Mouse (Mus musculus) kidney, adult 11 months (tissue): ENCODE data around the gene Gcm2.
A peak's percentile ranks its signal among the peaks of the same experiment; 100 is the strongest.

ENCODE experiments used
- DNase-seq: peaks from one replicate; pipeline ENCODE4 v3.0.0; 2022

Gene Gcm2

DNA sequence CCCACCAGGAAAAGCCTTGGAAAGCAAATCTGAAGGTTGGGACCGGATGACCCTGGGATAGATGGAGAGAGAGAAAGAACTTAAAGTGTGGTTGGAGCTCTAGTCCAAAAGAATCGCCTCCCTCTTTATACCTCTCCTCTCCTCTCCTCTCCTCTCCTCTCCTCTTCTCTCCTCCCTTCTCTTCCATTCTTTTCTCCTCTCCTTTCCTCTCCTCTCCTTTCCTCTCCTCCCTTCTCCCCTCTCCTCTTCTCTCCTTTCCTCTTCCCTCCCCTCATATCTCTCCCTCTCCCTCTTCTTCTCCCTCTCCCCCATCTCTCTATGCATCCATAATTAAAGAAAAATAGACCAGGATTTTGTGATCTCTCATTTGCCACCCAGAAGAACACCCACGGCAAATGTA is at the start of gene Gcm2:
TSS of gene Gcm2 (minus strand) at position 101 of the 400 bp plus-strand sequence.
- no peak for DNase-seq

DNA sequence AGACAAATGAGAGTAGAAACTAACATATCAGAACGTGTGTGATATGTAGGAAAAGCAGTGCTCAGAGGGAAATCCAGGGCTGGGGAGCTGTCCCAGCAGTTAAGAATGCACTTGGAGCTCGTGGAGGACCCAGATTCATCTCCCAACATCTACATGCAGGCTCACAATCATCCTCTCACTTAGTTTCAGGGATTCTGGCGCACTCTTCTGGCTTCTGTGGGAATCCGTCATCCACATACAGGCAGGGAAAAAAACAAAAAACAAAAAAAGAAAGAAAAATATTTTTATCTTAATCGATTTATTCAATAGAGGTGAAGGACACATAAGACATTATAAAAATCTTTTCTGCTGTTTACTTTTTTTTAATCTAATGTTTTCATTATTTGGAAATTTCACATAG is 47.6 kb upstream of the Gcm2 start:
- DNase-seq = no peak

DNA sequence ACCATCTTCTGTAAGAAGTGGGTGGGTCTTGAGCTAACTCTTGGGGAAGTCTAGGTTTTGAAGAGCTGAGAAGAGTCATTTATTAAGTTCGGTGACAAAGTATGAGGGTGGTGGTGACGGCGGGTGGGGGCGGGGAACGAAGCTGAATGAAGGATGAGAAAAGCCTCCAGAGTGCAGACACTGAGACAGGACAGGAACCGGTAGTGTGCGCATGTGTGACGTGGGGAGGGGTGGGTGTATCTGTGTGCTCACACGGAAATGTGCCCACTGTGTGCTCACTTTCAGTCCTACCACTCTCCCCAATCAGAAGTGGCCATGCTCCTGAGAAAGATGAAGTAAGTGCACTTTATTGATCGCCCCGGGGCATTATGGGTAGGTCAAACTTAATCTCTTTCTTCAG is 42.3 kb upstream of the Gcm2 start:
- DNase-seq = no peak

DNA sequence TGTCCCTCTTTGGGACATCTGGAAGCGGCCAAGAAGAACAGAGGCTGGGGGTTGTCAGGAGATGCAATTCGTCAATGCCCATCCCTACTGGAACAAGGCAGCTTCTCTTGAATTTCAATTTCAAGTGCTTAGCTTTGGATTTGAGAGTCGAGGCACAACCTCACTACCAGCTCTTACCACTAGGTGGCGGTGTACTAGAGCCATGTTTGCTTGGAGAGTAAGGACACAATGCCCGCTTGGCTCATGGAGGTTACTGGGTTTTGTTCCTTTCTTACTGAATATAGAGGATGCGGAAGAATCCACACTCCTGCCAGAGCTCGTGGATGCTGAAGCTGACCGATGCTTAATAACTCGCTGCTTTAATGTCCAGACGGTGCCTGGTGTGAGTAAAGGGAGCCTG is 35.4 kb upstream of the Gcm2 start:
- peak; percentile 42 for DNase-seq

DNA sequence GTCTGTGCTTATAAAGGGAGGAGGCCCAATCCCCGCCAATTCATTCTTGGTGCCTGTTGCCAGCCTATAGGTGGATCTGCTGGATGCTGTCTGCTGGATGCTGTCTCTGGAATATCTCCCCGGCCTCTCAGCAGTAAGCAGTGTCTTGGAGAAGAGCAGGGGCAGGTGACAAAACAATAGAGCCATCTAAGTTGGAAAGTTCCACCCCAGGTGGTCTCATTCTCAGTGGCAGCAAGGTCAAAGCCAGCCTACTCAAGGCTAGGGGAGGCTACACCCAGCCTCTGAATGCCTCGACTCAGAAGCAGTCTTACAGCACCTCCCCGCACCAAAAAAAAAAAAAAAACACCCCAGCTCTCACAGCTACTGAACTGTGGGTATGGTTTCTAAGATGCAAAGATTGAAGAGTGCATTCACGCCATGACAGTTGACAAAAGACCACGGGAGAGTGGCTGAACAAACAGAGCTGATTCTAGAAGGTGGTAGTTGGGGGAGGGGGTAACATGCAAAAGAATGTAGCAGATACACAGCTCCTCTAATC is 34.7 kb upstream of the Gcm2 start:
- no peak for DNase-seq

DNA sequence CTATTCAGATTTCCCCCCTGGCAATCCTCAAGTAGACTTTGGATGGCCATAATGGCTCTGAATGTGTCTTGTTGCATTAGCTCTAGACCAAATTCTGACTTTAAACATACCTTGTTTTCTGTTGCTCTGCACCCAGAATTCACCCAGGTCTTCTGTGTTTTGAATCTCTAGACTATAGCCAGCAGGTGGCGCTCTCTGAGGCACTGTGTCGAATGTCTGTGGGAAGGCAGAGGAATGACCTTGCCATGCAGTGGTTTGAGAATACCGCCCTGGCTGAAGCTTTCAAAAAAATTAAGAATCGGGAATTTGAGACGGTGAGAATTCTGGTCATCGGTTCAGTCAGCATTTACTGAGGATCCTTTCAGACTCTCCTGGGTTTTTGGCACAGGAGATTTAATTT is 24.1 kb upstream of the Gcm2 start:
- DNase-seq = peak; percentile 12

DNA sequence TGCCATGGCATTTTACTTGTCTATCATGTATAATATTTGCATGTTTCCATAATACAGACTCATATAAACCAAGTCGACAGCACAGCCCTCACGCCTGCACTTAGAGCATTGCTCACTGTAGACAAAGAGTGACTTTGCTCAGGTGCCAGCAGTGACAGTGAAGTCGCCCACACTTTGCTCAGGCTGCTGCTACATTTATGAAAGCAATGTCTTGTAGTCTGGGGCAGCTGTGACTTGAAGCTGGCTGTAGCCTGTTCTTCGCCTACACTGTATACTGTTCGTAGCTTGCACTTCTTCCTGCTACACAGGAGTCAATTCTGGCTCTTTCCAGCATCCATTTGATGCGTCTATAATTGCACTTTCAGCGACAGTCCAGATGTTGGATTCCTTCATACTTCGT is 18.2 kb upstream of the Gcm2 start:
- DNase-seq = no peak

DNA sequence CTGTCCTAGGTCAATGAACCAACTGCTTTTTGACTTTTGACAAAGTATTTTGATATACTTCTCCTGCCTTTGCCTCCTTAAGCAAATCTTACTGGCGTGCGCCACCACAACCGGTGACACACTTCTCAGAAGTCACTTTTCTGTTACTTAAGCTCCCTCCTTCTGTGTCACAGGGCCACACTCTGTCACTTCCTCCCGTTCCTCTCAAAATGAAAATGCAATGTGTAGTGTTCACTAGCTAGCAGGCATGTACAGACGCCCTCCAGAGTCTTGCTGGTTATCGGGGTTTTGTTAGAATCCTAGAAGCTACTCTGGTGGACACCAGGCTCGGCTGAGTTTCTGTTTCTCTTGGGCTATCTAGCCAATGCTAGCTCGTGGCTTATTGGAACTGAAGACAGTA is 17.5 kb upstream of the Gcm2 start:
- DNase-seq = no peak

DNA sequence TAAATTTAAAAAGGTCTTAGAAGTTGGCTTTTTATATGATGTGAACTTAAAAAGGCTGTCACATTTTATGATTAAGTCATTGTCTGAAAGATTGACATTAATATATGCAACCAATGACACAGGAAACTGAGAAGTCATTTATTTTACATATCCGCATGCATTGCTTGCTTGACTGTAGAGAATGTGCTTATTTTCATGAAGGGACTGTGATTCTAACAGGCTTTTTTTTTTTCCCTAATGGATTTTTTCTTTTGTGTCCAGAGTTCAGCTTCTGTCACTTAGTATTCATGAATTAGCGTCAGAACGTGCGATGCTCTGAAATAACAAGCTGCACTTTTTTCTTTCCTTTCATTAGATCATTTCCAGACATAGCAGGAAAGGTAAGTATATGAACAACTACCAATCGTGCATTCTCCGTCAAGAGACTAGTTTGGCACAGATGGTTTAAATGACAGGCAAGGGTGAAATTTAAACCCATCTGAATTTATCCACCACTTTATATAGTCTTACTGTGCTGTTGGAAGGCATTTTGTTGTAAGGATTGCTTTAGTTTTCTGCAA is 12.9 kb upstream of the Gcm2 start:
- no peak for DNase-seq

DNA sequence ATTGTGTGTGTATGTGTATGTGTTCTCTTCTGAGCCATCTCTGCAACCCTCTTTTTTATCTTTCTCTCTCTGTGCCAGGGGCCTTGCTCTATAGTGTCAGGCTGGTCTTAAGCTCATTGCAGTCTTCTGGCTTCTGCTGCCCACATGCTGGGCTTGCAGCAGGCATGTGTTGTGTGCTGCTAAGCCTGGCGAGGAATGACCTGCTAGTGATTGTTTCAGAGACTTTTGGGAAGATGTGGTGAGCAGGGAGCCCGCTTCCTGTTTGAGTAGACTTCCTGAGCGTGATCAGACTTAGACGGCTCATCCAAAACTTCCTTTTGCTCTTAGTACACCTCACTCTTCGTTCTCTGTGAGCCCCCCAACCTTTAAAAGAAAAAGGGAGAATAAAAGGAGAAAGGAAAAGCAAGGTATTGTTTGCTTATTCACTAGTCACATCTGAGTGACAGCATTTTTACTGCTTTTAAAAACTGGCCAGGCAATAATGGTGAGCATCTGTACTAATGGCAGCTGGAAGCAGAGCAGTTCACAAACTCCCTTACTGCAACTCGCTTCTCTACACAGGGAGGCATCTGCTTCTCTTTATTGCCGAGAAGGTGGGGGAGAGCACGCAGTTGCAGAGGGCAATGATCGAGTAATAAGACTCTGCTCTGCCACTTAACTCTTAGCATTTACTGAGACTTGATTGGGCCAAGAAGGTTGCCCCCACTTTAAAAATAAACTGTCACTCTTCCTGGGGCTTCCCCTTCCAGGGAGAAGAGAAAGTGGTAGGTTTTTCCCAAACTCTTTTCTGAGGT is 8.5 kb upstream of the Gcm2 start:
- DNase-seq = no peak

DNA sequence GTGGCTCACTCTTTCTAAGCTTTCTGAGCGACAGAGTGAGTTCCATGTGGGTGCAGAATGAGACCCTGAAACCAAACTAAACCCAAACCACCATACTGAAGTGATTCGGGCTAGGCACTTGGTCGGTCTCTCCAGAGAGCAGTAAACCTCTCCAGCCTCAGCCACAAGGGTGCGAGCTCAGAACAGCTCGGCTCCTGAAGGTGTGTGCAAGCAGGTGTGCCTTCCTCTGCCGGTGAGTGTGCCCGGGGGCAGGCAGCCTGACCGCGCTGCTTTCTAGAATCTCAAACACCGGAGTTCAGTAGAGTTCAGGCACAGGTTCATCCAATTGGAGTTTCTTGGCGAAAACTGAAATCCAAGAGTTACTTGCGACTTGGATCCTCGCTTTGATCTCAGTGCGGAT is 3.1 kb upstream of the Gcm2 start, which contains the start of gene Sycp2l:
TSS of gene Sycp2l (plus strand) at position 368 of the 400 bp plus-strand sequence.
- no peak for DNase-seq

DNA sequence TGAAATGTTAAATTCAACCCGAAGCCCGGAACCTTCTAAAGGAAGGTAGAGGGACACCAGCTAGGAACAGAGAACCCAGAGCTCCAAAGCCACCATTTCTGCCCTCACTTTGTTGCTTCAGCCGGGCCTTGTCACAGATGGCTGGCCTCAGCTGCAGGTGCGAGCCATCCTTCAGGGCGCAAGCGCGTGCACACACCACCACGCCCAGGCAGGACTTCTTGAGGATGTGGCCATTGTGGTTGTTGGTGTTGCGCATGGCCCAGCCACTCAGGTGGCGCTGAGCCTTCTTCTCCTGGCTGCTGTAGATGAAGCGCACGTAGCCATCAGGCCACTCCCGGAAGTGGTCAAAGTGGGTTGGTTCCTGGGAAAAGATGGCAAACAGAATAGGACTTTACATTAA is 5.3 kb downstream of the Gcm2 start:
- no peak for DNase-seq

DNA sequence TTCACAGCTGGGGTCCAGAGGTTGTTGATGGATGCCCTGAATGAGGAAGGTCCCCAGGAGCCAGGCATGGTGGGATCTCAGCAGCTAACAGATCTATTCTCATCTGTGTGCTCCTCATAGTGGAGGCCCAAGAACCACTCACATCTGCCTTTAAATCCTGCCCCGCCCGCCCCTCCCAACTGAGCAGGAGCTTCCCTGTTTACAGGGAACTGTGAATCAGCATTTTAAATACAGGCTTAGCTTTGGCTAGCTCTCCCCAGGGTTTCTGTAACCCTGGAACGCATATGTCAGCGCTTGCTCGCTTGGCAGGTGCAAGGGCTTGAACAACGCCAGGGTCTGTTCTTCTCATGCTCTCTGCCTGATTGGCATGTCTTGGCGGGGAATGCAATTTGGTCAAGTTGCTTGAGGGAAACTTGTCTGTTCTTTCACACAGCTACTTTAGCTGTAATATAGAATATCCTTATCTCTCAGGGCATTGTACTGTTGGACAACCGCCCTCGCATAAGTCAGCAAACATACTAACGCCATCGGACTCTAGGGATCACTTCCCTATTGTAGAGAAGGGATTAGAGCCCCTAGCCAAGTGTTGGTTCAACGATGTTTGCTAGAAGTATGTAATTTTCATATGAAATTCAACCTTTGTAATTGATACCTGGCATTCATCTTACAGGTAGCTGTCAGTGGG is 6.9 kb downstream of the Gcm2 start:
- no peak for DNase-seq

DNA sequence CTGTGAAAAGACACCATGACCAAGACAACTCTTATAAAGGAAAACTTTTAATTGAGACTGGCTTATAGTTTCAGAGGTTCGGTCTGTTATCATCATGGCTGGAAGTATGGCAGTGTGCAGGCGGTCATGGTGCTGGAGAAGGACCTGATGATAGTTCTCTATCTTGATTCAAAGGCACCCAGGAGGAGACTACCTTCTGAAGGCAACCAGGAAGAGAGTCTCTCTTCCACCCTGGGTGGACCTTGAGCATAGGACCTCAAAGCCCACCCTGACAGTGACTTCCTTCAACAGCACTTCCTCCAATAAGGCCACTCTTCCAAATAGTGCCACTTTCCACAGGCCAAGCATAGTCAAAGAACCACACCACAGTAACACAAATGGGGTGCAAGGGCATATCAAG is 10.8 kb downstream of the Gcm2 start:
- DNase-seq = no peak

DNA sequence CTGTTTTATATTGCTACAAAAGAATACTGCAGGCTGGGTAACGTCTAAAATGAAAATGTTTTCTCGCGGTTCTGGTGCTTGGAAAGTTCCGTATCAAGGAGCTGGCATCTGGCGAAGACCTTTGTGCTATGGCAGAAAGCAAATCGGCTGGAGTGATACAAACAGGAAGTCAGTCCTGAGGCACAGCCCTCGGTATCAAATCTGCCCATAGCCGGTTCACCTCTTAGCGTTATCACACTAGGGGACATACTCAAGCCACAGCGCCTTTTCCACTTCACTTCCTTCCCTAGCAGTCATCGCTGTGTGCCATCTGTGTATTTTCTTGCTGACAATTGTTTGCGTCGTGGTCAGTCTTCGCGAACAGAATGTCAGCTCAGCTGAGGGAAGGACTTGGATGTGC is 12.5 kb downstream of the Gcm2 start:
- DNase-seq = no peak

DNA sequence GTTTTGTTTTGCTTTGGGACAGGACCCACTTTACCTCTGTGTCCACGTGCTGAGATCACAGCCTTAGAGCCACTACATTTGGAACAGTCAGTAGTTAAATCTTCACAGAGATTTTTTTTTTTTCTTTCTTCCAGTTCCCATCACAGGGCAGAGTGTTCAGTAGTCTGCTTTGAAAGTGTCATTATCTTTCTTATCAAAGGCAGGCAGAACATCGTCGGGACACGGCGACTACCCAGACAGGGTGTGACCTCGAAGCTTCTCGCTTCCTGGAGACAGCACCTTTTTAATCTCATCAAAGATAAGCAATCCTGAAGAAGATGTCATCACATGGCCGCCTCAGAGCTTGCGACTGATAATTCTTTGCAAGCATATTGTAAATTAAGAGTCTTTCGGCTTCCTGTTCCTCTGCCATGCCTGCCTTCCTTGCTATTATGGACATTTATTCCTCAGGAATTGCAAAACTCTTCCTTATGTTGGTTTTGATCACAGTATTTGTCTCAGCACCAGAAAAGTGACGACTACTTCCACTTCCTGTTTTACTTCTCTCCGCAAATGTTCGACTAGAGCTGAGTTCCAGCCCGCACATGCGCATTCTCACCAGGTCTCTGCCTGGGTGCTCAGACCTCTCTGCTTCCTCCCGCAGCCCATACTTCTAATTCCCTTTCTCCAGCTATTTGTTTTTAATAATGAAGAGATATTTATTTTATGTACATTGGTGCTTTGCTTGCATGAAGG is 13.3 kb downstream of the Gcm2 start:
- DNase-seq = no peak

DNA sequence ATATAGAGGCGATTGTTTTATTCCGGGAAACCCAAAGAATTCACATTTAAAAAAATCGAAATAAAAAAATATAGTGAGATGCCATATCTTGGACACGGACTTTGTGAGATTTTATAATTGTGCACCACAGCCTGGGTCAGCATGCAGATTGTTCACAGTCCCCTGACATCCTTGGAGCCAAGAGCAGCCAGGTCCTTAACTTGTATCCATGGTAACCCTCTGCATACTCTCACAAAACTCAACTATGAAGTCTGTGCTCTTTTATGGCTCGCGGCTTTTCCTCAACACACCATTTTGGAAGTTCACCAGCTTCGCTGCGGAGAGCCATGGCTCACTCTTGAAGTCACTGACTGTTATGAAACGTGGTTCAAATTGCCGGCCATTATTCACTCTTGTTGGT is 16.7 kb downstream of the Gcm2 start:
- no peak for DNase-seq

DNA sequence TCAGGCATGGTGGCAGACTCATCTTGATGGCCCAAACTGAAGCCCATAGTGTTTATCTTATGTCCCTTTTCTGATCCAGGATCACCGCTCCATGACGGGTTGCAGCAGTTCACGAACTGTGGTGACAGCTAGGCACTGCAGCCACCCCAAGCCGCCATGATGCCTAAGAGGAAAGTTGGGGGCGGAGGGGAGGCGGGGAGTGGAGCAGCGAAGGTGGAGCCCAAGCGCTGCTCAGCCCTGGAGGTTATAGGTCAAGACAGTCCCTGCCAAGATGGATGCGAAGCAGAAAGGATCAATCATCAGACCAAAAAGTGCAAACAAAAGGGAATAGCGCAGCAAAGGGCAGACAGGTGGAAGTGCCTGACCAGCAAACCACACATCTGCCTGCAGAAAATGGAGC is 19.6 kb downstream of the Gcm2 start:
- no peak for DNase-seq

DNA sequence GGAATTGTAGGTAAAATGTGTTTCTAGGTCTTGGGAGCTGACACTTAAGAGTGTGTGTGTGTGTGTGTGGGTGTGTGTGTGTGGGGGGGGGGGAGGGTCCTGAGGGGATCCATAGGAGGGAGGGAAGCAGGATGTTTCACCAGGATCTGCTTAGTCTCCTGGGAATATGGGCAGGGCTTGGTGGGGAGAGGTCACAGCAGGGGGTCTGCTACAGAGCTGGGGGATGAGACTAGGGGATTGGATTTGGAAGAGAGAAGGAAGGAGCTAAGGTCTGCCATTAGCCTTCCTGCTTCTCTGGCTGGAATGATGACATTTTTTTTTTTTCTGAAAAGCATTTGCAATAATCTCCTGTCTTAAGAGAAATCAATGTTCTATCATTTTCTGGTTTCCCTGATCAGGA is 22.1 kb downstream of the Gcm2 start:
- DNase-seq = no peak

DNA sequence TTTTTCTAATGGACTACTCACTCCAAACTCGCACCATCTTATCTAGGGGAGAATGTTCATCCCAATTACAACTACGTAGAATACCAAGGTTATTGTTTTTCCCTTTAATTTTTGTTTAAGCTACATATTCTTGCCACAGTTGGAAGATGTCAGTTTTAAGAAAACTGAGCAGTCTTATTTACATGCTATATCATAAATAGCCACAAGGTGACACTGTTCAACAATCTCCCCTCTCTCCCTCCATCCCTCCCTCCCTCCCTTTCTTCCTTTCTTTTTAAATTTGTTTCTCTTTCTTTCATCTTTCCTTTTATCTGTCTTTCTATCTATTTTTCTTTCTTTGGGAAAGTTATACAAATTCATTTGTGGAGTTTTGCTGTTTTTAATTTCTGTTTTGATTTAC is 25.7 kb downstream of the Gcm2 start:
- no peak for DNase-seq

DNA sequence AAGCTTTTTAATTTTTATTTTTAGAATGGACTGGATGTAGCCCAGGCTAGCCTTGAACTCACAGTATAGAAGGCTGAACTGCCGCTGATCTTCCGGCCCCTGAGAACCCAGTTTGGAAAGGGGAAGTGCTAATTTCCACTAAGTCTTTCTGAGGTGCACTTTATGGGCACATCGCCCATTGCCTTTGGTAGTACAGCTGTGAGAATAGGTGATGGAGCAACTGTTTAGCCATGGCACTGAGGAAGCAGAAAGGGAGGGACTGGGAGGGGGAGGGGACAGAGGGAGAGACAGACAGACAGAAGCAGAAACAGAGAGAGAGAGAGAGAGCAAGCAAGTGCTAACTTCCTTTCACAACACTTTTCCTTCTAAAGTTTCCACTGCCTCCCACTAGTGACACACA is 26.3 kb downstream of the Gcm2 start:
- DNase-seq = no peak

DNA sequence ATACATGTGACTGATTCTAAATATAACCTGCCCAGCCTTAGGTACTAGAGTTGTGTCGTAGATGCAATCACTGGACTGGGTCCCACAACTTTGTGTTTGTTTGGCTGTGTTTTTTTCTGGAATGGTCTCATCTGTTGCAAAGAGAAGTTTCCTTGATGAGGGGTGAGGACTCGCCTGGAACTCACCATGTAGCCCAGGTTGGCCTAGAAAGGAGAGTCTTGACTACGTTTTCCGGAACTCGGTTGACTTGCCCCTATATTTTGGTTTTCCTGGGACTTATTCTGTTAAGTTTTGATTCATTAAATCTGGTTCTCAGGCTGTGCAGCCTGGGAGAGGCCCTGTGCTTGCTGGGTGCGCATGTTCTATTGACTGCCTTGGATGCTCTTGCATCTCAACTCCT is 30.1 kb downstream of the Gcm2 start:
- DNase-seq = no peak

DNA sequence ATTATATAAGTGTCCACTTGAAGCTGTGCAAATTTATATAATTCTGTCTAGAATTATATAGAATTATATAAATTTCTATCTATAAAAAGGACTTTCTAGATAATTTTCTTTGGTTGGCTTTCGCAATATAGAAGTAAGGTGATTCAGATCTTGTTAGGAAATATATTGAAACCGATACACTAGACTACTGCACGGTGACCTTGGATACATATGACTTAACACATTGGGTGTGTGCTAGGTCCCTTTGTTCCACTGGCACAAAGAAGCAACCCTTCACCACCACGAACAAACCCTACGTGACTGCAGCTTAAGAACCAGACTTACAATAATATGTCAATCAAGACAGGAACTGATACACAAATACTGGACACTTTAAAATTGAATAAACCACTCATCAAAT is 31.0 kb downstream of the Gcm2 start:
- DNase-seq = no peak

DNA sequence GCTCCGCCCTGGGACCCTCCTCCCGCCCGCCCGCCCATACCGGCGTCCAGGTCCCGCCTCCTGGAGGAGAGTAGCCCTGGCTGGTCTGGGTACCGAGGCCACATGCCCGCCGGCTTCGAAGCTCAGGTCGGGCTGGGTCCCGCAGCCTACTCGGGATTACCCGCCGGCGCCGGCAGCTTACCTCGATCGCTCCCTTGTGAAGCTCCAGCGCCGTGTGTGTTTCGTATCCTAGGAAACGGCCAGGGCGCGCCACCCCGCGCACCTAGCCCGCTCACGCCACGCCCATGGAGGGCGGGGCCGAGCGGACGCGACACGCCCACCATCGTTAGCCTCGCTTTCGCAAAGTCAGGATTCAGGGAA is 31.4 kb downstream of the Gcm2 start, which contains the start of gene Mak:
TSS of gene Mak (minus strand) at position 286 of the 360 bp plus-strand sequence.
- peak; percentile 58 for DNase-seq
